Mouse (Mus musculus): ENCODE results near the gene Kl. TPM values are rescaled to one million over a fixed set of nuclear protein-coding genes. Genes with fewer than 3 reads are reported as not detected.

Gene Kl
- polyA plus RNA-seq, 1 experiment: 0.69 TPM

- Histone ChIP-seq H3K4me1 (ENCODE audit: control insufficient read depth, insufficient read depth, low read length) (no peaks in the 10 kb centered on the region), H3K9me3 (replicated peaks; ENCODE audit: control insufficient read depth, insufficient read depth, low read length, poor library complexity, severe bottlenecking) (no peaks in the 10 kb centered on the region), H3K9ac (ENCODE audit: low read depth, poor library complexity, severe bottlenecking) (no peak overlapping the region), H3K27ac (ENCODE audit: insufficient read depth, low read length) (no peak overlapping the region), H3K36me3 (ENCODE audit: control insufficient read depth, insufficient read depth, low read length, poor library complexity, severe bottlenecking) (no peaks in the 10 kb centered on the region), H3K4me3 (ENCODE audit: low read depth, low read length) (no peak overlapping the region), H3K27me3 (ENCODE audit: control insufficient read depth, insufficient read depth, low read length, poor library complexity, severe bottlenecking) (no peaks in the 10 kb centered on the region)
- TF ChIP-seq EP300 (IDR thresholded peaks at IDR 0.05; ENCODE audit: insufficient read depth, low read depth, low read length): no peak
These were observed 35.1 kb upstream of the Kl start for GRCm38 (mm10) chr5:150917131-150917858.

GRCm38 (mm10) chr5:150918599-150918998 is 33.8 kb upstream of the Kl start:
- Histone ChIP-seq H3K9me3 (replicated peaks; ENCODE audit: control insufficient read depth, insufficient read depth, low read length, poor library complexity, severe bottlenecking) (no peaks in the 10 kb centered on the region), H3K27me3 (ENCODE audit: control insufficient read depth, insufficient read depth, low read length, poor library complexity, severe bottlenecking) (no peaks in the 10 kb centered on the region), H3K4me3 (ENCODE audit: low read depth, low read length) (no peak overlapping the region), H3K36me3 (ENCODE audit: control insufficient read depth, insufficient read depth, low read length, poor library complexity, severe bottlenecking) (no peaks in the 10 kb centered on the region), H3K9ac (ENCODE audit: low read depth, poor library complexity, severe bottlenecking) (no peak overlapping the region), H3K27ac (ENCODE audit: insufficient read depth, low read length) (no peak overlapping the region), H3K4me1 (ENCODE audit: control insufficient read depth, insufficient read depth, low read length) (no peaks in the 10 kb centered on the region)
- TF ChIP-seq CTCF (IDR thresholded peaks at IDR 0.05; ENCODE audit: low read depth, low read length) (no peak), EP300 (IDR thresholded peaks at IDR 0.05; ENCODE audit: insufficient read depth, low read depth, low read length) (no peak), POLR2A (IDR thresholded peaks at IDR 0.05; ENCODE audit: insufficient read depth, low read length) (no peak)

- TF ChIP-seq CTCF (IDR thresholded peaks at IDR 0.05; ENCODE audit: low read depth, low read length): no peak
- no peak for TF ChIP-seq POLR2A (IDR thresholded peaks at IDR 0.05; ENCODE audit: insufficient read depth, low read length)
- TF ChIP-seq EP300 (IDR thresholded peaks at IDR 0.05; ENCODE audit: insufficient read depth, low read depth, low read length): no peak
- no peak overlapping the region for H3K4me3 ChIP-seq (ENCODE audit: low read depth, low read length)
These were observed 33.1 kb upstream of the Kl start for GRCm38 (mm10) chr5:150919269-150919668.

GRCm38 (mm10) chr5:150919961-150920360 is 32.4 kb upstream of the Kl start:
- H3K9ac ChIP-seq (ENCODE audit: low read depth, poor library complexity, severe bottlenecking): no peak overlapping the region
- H3K36me3 ChIP-seq (ENCODE audit: control insufficient read depth, insufficient read depth, low read length, poor library complexity, severe bottlenecking): no peaks in the 10 kb centered on the region
- H3K27ac ChIP-seq (ENCODE audit: insufficient read depth, low read length): no peak overlapping the region
- no peak overlapping the region for H3K4me3 ChIP-seq (ENCODE audit: low read depth, low read length)
- TF ChIP-seq CTCF (IDR thresholded peaks at IDR 0.05; ENCODE audit: low read depth, low read length): no peak
- TF ChIP-seq EP300 (IDR thresholded peaks at IDR 0.05; ENCODE audit: insufficient read depth, low read depth, low read length): no peak
- TF ChIP-seq POLR2A (IDR thresholded peaks at IDR 0.05; ENCODE audit: insufficient read depth, low read length): no peak
- no peaks in the 10 kb centered on the region for H3K27me3 ChIP-seq (ENCODE audit: control insufficient read depth, insufficient read depth, low read length, poor library complexity, severe bottlenecking)
- H3K9me3 ChIP-seq (replicated peaks; ENCODE audit: control insufficient read depth, insufficient read depth, low read length, poor library complexity, severe bottlenecking): no peaks in the 10 kb centered on the region
- H3K4me1 ChIP-seq (ENCODE audit: control insufficient read depth, insufficient read depth, low read length): no peaks in the 10 kb centered on the region

More at GRCm38 (mm10) chr5:150919269-150919668, 33.1 kb upstream of the Kl start:
- no peak overlapping the region for H3K9ac ChIP-seq (ENCODE audit: low read depth, poor library complexity, severe bottlenecking)
- no peaks in the 10 kb centered on the region for H3K36me3 ChIP-seq (ENCODE audit: control insufficient read depth, insufficient read depth, low read length, poor library complexity, severe bottlenecking)
- H3K27ac ChIP-seq (ENCODE audit: insufficient read depth, low read length): no peak overlapping the region
- no peaks in the 10 kb centered on the region for H3K9me3 ChIP-seq (replicated peaks; ENCODE audit: control insufficient read depth, insufficient read depth, low read length, poor library complexity, severe bottlenecking)
- H3K27me3 ChIP-seq (ENCODE audit: control insufficient read depth, insufficient read depth, low read length, poor library complexity, severe bottlenecking): no peaks in the 10 kb centered on the region
- H3K4me1 ChIP-seq (ENCODE audit: control insufficient read depth, insufficient read depth, low read length): no peaks in the 10 kb centered on the region

GRCm38 (mm10) chr5:150929406-150929805 is 23.0 kb upstream of the Kl start:
- TF ChIP-seq CTCF (IDR thresholded peaks at IDR 0.05; ENCODE audit: low read depth, low read length): no peak
- Histone ChIP-seq H3K36me3 (ENCODE audit: control insufficient read depth, insufficient read depth, low read length, poor library complexity, severe bottlenecking) (no peaks in the 10 kb centered on the region), H3K9me3 (replicated peaks; ENCODE audit: control insufficient read depth, insufficient read depth, low read length, poor library complexity, severe bottlenecking) (no peaks in the 10 kb centered on the region), H3K9ac (ENCODE audit: low read depth, poor library complexity, severe bottlenecking) (no peak overlapping the region), H3K27me3 (ENCODE audit: control insufficient read depth, insufficient read depth, low read length, poor library complexity, severe bottlenecking) (no peaks in the 10 kb centered on the region), H3K4me3 (ENCODE audit: low read depth, low read length) (no peak overlapping the region), H3K27ac (ENCODE audit: insufficient read depth, low read length) (no peak overlapping the region), H3K4me1 (ENCODE audit: control insufficient read depth, insufficient read depth, low read length) (no peaks in the 10 kb centered on the region)

GRCm38 (mm10) chr5:150932596-150932995 is 19.8 kb upstream of the Kl start:
- Histone ChIP-seq H3K4me3 (ENCODE audit: low read depth, low read length) (no peak overlapping the region), H3K36me3 (ENCODE audit: control insufficient read depth, insufficient read depth, low read length, poor library complexity, severe bottlenecking) (no peaks in the 10 kb centered on the region), H3K4me1 (ENCODE audit: control insufficient read depth, insufficient read depth, low read length) (no peaks in the 10 kb centered on the region), H3K27ac (ENCODE audit: insufficient read depth, low read length) (no peak overlapping the region), H3K9me3 (replicated peaks; ENCODE audit: control insufficient read depth, insufficient read depth, low read length, poor library complexity, severe bottlenecking) (no peaks in the 10 kb centered on the region), H3K27me3 (ENCODE audit: control insufficient read depth, insufficient read depth, low read length, poor library complexity, severe bottlenecking) (no peaks in the 10 kb centered on the region), H3K9ac (ENCODE audit: low read depth, poor library complexity, severe bottlenecking) (no peak overlapping the region)
- no peak for TF ChIP-seq EP300 (IDR thresholded peaks at IDR 0.05; ENCODE audit: insufficient read depth, low read depth, low read length)
- no peak for TF ChIP-seq POLR2A (IDR thresholded peaks at IDR 0.05; ENCODE audit: insufficient read depth, low read length)
- TF ChIP-seq CTCF (IDR thresholded peaks at IDR 0.05; ENCODE audit: low read depth, low read length): no peak

Measured in ES-Bruce4 (cell line).